Mouse (Mus musculus) monocyte, adult 5-6 weeks (primary cell): ENCODE data around the gene Rp9. TPM values are rescaled to one million over a fixed set of nuclear protein-coding genes. Genes with fewer than 3 reads are reported as not detected.
A peak's percentile ranks its signal among the peaks of the same experiment; 100 is the strongest.
"Not testable (repeated sequence)": the region's sequence is repeated elsewhere in the genome, so short reads cannot be mapped to it uniquely, and the experiment has no call there.

Experiments used
- ATAC-seq: fragments of 153-309, 156-312 bp; replicated peaks from 2 replicates; pipeline ENCODE4 v1.8.0; 2017; ENCODE audit warnings: mild to moderate bottlenecking; ENCODE audit not compliant: low TSS enrichment, insufficient number of reproducible peaks, severe bottlenecking, poor library complexity, low FRiP score
- total RNA-seq: library from RNA; stranded (forward); fragments of 200-1000, 200-491, 200-594 nt; gene quantifications from 3 replicates; pipeline ENCODE4 v1.2.3, GENCODE M21; 2017

The Rp9 gene
- total RNA-seq, 1 experiment from 2014 or later = 169 TPM

- ATAC-seq = no peak
Observed at GRCm38 (mm10) chr9:22428028-22428665, 41.4 kb downstream of the Rp9 start.

DNA sequence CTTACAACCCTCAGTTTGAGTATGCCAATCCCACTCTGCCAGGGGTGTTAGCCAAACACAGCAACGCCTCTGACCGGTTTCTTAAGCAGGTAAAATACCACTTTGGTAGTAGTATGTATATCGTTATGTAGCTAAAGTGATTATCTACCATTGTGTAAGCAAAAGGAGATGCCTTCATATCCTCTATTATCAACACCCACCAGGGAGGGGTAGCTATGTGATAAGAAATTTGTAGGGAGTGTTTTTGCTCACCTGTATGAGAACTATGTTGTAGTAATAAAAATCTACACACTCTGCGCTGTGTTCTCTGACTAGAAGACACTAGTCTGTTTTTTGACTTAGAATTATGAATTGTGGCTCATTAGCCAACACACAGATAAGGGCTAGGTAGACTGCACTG lies 44.8 kb downstream of the Rp9 start:
- no peak for ATAC-seq

GRCm38 (mm10) chr9:22424196-22424595 lies 45.3 kb downstream of the Rp9 start:
- ATAC-seq = no peak

GRCm38 (mm10) chr9:22423507-22423906 lies 46.0 kb downstream of the Rp9 start:
- no peak for ATAC-seq

- no peak for ATAC-seq
Observed at GRCm38 (mm10) chr9:22422559-22422958, 47.0 kb downstream of the Rp9 start.

- no peak for ATAC-seq
Observed at GRCm38 (mm10) chr9:22420491-22420890, 49.1 kb downstream of the Rp9 start.

- no peak for ATAC-seq
Observed at GRCm38 (mm10) chr9:22419877-22420276, 49.7 kb downstream of the Rp9 start.

- ATAC-seq = no peak
Observed at GRCm38 (mm10) chr9:22417547-22417946, 52.0 kb downstream of the Rp9 start.

DNA sequence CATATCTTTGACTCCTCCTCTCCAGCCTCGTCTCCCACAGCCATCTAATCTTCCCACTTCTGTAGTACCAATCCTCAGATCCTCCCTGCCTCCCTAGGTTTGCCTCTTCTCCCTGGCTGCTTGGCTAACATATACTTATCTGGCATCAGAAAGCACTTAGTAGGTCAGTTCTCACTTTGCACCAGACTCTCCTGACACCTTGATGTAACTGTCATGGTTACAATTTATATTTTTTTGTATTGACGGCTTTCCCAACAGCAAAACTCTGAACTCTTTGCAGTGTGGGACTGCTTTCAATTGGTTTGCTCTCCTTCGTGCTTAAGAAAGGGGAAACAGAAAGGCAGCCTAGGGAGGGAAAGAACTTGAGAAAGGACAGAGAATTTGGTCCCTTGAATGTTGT lies 53.4 kb downstream of the Rp9 start:
- ATAC-seq = no peak

GRCm38 (mm10) chr9:22411002-22411857 lies 58.3 kb downstream of the Rp9 start, which contains the start of gene 9530077C05Rik:
Gene 9530077C05Rik, plus strand, starts transcription at chr9:22411513.
- peak; percentile 100 for ATAC-seq

DNA sequence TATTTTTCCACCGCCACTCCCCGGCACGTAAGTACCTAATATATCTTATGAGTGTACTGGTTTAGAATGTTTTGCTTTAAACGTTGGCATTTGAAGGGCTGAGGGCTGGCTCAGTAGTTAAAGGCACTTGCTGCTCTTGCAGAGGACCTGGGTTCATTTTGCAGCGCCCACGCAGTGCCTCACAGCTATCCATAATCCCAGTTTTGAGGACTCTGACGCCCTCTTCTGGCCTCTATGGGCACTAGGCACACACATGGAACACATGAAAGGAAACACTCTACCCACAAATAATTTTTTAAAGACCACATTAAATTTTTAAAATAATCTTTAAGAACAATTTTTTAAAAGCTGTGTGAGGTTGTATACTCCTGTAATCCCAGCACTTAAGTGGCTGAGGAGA lies 60.0 kb downstream of the Rp9 start:
- no peak for ATAC-seq

GRCm38 (mm10) chr9:22408344-22408743 lies 61.2 kb downstream of the Rp9 start:
- ATAC-seq = not testable (repeated sequence)

DNA sequence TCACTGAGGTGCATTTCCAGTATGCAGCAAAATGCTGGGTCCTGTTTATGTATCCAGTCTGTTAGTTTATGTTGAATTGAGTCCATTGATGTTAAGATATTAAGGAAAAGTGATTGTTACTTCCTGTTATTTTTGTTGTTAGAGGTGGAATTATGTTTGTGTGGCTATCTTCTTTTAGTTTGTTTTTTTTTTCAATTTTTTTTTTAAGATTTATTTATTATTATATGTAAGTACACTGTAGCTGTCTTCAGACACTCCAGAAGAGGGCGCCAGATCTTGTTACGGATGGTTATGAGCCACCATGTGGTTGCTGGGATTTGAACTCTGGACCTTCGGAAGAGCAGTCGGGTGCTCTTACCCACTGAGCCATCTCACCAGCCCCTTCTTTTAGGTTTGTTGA lies 61.9 kb downstream of the Rp9 start:
- ATAC-seq = not testable (repeated sequence)

- ATAC-seq = no peak
Observed at GRCm38 (mm10) chr9:22405414-22405813, 64.1 kb downstream of the Rp9 start.

- ATAC-seq = not testable (repeated sequence)
Observed at GRCm38 (mm10) chr9:22403501-22403900, 66.0 kb downstream of the Rp9 start.

GRCm38 (mm10) chr9:22402976-22403375 lies 66.6 kb downstream of the Rp9 start:
- no peak for ATAC-seq

DNA sequence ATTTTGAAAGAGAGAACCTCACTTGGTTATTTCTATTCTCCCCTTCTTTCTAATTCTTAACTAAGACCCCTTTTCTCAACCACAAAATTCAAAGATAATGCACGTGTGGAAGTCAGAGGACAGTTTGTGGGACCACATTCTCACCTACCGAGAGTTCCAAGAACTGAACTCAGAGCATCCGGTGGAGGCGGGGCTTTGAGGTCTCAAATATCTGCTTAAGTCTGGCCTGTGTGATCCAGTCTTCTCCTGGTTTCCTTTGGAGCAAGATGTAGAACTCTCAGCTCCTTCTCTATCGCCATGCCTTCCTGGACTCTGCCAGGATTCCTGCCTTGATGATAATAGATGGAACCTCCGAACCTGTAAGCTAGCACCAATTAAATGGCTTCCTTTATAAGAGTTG lies 67.5 kb downstream of the Rp9 start:
- no peak for ATAC-seq

DNA sequence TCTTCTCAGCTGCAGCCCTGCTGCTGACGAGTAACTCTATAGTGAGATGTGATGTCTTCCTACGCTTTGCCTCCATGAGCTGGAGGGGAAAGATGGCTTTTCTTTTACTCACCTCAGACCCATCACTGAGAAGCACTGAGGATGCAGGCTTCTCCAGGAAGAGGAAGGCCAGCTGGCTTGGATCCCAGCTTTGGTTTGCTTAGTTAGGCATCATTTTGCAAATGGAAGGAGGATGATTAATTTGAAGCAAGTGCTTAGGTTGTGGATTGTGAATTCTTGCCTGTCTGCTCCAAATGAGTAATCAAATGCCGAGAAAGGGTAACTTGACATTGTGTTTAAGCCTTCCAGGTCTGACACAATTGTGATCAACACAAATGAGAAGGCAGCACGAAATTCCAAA lies 70.5 kb downstream of the Rp9 start:
- ATAC-seq = no peak

DNA sequence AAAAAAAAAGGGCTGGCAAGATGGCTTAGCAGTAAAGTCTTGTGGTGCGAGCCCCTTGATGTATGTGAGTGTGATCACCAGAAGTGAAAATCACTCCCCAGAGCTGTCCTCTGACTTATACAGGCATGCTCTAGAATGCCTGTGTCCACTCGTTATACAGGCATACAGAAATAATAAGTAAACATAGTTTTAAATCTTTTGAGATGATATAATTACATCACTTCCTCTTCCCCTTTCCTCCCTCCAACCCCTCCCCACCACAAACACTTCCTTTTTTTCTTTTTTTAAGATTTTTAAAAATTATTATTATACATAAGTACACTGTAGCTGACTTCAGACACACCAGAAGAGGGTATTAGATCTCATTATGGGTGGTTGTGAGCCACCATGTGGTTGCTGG lies 74.8 kb downstream of the Rp9 start:
- peak; percentile 66 for ATAC-seq

- no peak for ATAC-seq
Observed at GRCm38 (mm10) chr9:22390390-22390789, 79.2 kb downstream of the Rp9 start.
